Mouse (Mus musculus) c-Kit-positive CD71-positive TER-119-negative erythroid progenitor cells, embryonic 14.5 days (primary cell): ENCODE results near the gene Cfb.
"Not testable (repeated sequence)": the region's sequence is repeated elsewhere in the genome, so short reads cannot be mapped to it uniquely, and the experiment has no call there.

Experiments used
- DNase-seq: peaks from one replicate; pipeline ENCODE4 v3.0.0-alpha.2; 2013; ENCODE audit warnings: low read depth

Gene Cfb

GRCm38 (mm10) chr17:34837464-34838324 is 24.6 kb downstream of the Cfb start:
- DNase-seq = no peak

- peak; percentile 94 for DNase-seq
Observed at GRCm38 (mm10) chr17:34836856-34837221, 25.5 kb downstream of the Cfb start, which contains the start of the genes Stk19 and Dxo. TSS of gene Stk19 (minus strand) at chr17:34836945. TSS of gene Dxo (plus strand) at chr17:34837019.

GRCm38 (mm10) chr17:34836155-34836855 is 26.0 kb downstream of the Cfb start:
- no peak for DNase-seq

GRCm38 (mm10) chr17:34830776-34831175 is 31.5 kb downstream of the Cfb start:
- DNase-seq = not testable (repeated sequence)

GRCm38 (mm10) chr17:34814818-34815370 is 47.4 kb downstream of the Cfb start:
- DNase-seq = no peak

- peak; percentile 20 for DNase-seq
Observed at GRCm38 (mm10) chr17:34813747-34814146, 48.6 kb downstream of the Cfb start.

- DNase-seq = no peak
Observed at GRCm38 (mm10) chr17:34811275-34811674, 51.0 kb downstream of the Cfb start.

GRCm38 (mm10) chr17:34810811-34811210 is 51.5 kb downstream of the Cfb start:
- DNase-seq = not testable (repeated sequence)

GRCm38 (mm10) chr17:34810411-34810810 is 51.9 kb downstream of the Cfb start:
- DNase-seq = not testable (repeated sequence)

- DNase-seq = no peak
Observed at GRCm38 (mm10) chr17:34808599-34809205, 53.6 kb downstream of the Cfb start.

GRCm38 (mm10) chr17:34807176-34807575 is 55.1 kb downstream of the Cfb start:
- DNase-seq = no peak
